Mouse (Mus musculus): ENCODE data around the gene Rsph1. TPM values are rescaled to one million over a fixed set of nuclear protein-coding genes. Genes with fewer than 3 reads are reported as not detected.
"Not testable (repeated sequence)": the region's sequence is repeated elsewhere in the genome, so short reads cannot be mapped to it uniquely, and the experiment has no call there.

Rsph1 gene
- polyA plus RNA-seq, 1 experiment from 2014 or later, result 1.3 TPM

DNA sequence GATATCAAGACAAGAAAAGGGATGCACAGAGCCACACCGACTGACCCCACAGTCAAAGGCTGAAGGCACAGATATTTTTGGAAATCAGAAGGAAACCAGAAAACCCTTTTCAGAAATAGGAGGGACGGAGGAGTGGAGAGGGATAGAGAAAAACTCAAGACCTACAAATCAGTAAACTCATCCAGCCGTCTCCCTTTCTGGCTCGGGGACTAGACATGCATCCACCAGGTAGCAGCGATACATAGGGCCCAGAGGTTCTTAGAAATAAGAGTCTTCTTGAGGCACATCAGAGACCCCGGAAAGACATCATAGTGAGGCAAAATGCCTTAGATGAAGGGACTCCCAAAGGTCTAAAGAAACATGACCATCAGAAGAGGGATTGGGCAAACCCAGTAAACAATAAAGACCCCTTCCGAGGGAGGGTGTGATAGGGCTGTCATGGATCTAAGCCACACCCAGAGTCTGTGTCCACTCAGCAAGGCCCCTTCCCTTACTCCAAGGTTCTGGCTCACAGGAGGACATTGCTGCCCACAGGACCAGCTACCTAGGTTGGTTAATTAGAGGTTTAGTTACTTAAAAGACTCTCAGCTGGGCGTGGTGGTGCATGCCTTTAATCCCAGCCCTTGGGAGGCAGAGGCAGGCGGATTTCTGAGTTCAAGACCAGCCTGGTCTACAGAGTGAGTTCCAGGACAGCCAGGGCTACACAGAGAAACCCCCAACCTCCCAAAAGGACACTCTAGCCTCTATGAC is 4.6 kb downstream of the Rsph1 start:
- Histone ChIP-seq H3K4me2 (ENCODE audit: low read length) (no peak overlapping the region), H3K4me1 (replicated peaks; ENCODE audit: insufficient read depth, low read length) (0 out of 2 replicates have a peak, but pooled peaks cover 5% of the 10 kb centered on the region), H3K27ac (no peak overlapping the region), H3K9me3 (replicated peaks; ENCODE audit: low read length) (no peaks in the 10 kb centered on the region), H3K4me3 (replicated peaks; ENCODE audit: low read depth, low read length) (no peak overlapping the region), H3K9ac (ENCODE audit: low read depth, low read length) (no peak overlapping the region), H3K36me3 (ENCODE audit: insufficient read depth, low read length) (no peaks in the 10 kb centered on the region), H3K27me3 (ENCODE audit: insufficient read depth, low read length) (no peaks in the 10 kb centered on the region)
- WGBS, result 90% methylated on average over 9 of the region's 9 CpGs
- DNase-seq (ENCODE audit: low spot score), result no peak
- ATAC-seq (replicated peaks; ENCODE audit: low FRiP score, low read depth), result no peak
- no peak for TF ChIP-seq CTCF (IDR thresholded peaks at IDR 0.05; ENCODE audit: low read depth)

DNA sequence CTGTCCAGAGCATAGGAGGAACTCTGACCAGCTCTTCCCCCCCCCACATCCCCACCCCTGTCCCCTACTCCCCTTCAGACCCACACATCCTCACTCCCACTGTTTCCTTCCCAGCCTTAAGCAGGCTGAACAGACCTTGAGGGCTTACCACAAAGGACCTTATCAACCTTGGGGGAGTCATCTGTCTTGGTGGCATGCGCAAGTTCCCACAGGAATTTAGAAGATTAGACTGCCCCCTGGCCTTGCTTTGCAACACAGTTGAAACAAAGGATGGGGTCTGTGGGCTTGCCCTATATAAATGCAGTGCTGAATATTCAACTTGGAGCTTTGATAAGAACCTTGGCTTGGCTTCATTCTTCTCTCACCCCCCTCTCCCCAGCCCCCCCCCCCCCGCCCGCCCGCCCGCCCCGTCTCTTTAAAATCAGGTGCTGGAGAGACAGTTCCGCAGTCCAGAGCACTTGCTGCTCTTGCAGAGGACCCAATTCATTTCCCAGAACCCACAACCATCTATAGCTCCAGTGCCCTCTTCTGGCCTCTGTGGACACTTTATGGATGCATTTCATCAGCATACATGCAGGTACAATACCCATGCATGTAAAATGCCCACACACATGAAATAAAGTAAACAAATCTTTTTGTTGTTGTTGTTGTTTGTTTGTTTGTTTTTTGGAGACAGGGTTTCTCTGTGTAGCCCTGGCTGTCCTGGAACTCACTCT is 5.9 kb downstream of the Rsph1 start:
- no peaks in the 10 kb centered on the region for H3K27me3 ChIP-seq (ENCODE audit: insufficient read depth, low read length)
- no peaks in the 10 kb centered on the region for H3K4me1 ChIP-seq (replicated peaks; ENCODE audit: insufficient read depth, low read length)
- ATAC-seq (replicated peaks; ENCODE audit: low FRiP score, low read depth), result no peak
- 62% methylated on average over 7 of the region's 7 CpGs for WGBS
- H3K36me3 ChIP-seq (ENCODE audit: insufficient read depth, low read length), result no peaks in the 10 kb centered on the region
- no peak overlapping the region for H3K4me2 ChIP-seq (ENCODE audit: low read length)
- no peaks in the 10 kb centered on the region for H3K9me3 ChIP-seq (replicated peaks; ENCODE audit: low read length)
- H3K9ac ChIP-seq (ENCODE audit: low read depth, low read length), result no peak overlapping the region
- no peak overlapping the region for H3K4me3 ChIP-seq (replicated peaks; ENCODE audit: low read depth, low read length)
- no peak for DNase-seq (ENCODE audit: low spot score)
- peak; percentile 41; the same call in 1 of the 2 replicates for TF ChIP-seq CTCF (IDR thresholded peaks at IDR 0.05; ENCODE audit: low read depth)
- no peak overlapping the region for H3K27ac ChIP-seq

DNA sequence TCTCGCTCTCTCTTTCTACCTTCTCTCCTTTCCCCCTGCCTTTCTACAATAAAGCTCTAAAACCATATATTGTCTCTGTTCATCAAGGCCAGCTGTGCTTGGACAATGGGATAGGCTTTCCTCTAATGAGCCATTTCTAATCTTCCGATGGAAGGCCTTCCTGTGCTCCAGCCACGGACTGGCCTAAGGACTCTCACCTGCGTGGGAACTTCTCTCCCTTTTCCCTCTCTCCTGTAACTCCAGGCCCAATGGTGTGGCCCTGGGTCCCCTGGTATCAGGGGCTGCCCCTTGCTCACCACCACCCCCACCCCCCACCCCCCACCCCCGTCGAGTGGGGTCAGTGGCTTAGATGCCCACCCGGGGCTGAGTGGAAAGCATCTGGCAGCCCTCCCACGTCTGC is 6.4 kb downstream of the Rsph1 start:
- H3K4me2 ChIP-seq (ENCODE audit: low read length); H3K4me3 ChIP-seq (replicated peaks; ENCODE audit: low read depth, low read length); H3K9me3 ChIP-seq (replicated peaks; ENCODE audit: low read length); ATAC-seq (replicated peaks; ENCODE audit: low FRiP score, low read depth); H3K36me3 ChIP-seq (ENCODE audit: insufficient read depth, low read length); DNase-seq (ENCODE audit: low spot score); H3K27me3 ChIP-seq (ENCODE audit: insufficient read depth, low read length); H3K27ac ChIP-seq; H3K9ac ChIP-seq (ENCODE audit: low read depth, low read length); H3K4me1 ChIP-seq (replicated peaks; ENCODE audit: insufficient read depth, low read length): not testable (repeated sequence)
- WGBS, result 70% methylated on average over 7 of the region's 8 CpGs

DNA sequence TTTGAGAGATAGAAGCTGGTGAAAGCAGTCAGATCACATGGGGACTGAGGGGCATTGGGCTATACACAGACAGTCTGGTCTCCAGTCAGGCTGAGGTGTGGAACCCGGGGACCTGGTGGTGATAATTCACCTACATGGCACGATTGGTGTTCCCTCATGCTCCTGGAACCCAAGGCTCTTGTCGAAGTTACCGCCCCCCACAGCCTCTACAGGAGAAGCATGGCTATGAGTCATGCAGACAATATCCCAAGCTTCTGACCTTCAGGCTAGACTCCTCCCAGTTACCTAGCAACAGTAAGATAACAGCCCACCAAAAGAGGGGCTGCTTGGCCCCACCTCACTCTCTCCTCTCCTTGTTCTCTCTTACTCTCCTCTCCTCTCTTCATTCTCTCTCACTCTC is 6.9 kb downstream of the Rsph1 start:
- whole genome bisulfite sequencing, result 93% methylated on average over 4 of the region's 4 CpGs
- Histone ChIP-seq H3K27me3 (ENCODE audit: insufficient read depth, low read length) (no peaks in the 10 kb centered on the region), H3K4me3 (replicated peaks; ENCODE audit: low read depth, low read length) (no peak overlapping the region), H3K4me2 (ENCODE audit: low read length) (no peak overlapping the region), H3K4me1 (replicated peaks; ENCODE audit: insufficient read depth, low read length) (no peaks in the 10 kb centered on the region), H3K9ac (ENCODE audit: low read depth, low read length) (no peak overlapping the region), H3K9me3 (replicated peaks; ENCODE audit: low read length) (no peaks in the 10 kb centered on the region), H3K27ac (no peak overlapping the region), H3K36me3 (ENCODE audit: insufficient read depth, low read length) (no peaks in the 10 kb centered on the region)
- no peak for ATAC-seq (replicated peaks; ENCODE audit: low FRiP score, low read depth)
- TF ChIP-seq CTCF (IDR thresholded peaks at IDR 0.05; ENCODE audit: low read depth), result no peak
- DNase-seq (ENCODE audit: low spot score), result no peak

DNA sequence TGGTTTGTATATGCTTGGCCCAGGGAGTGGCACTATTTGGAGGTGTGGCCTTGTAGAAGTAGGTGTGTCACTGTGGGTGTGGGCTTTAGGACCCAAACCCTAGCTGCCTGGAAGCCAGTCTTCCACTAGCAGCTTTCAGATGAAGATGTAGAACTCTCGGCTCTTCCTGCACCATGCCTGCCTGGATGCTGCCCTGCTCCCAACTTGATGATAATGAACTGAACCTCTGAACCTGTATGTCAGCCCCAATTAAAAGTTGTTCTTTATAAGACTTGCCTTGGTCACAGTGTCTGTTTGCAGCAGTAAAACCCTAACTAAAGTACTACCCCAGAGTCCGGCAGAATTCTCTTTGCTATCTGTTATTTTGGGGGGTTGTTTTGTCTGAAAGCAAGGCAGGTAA is 7.4 kb downstream of the Rsph1 start:
- Histone ChIP-seq H3K4me2 (ENCODE audit: low read length) (no peak overlapping the region), H3K9me3 (replicated peaks; ENCODE audit: low read length) (no peaks in the 10 kb centered on the region), H3K9ac (ENCODE audit: low read depth, low read length) (no peak overlapping the region), H3K4me3 (replicated peaks; ENCODE audit: low read depth, low read length) (no peak overlapping the region), H3K36me3 (ENCODE audit: insufficient read depth, low read length) (no peaks in the 10 kb centered on the region), H3K27me3 (ENCODE audit: insufficient read depth, low read length) (no peaks in the 10 kb centered on the region), H3K27ac (no peak overlapping the region), H3K4me1 (replicated peaks; ENCODE audit: insufficient read depth, low read length) (no peaks in the 10 kb centered on the region)
- 88% methylated on average over 2 of the region's 2 CpGs for WGBS
- TF ChIP-seq CTCF (IDR thresholded peaks at IDR 0.05; ENCODE audit: low read depth), result no peak
- no peak for ATAC-seq (replicated peaks; ENCODE audit: low FRiP score, low read depth)
- no peak for DNase-seq (ENCODE audit: low spot score)

DNA sequence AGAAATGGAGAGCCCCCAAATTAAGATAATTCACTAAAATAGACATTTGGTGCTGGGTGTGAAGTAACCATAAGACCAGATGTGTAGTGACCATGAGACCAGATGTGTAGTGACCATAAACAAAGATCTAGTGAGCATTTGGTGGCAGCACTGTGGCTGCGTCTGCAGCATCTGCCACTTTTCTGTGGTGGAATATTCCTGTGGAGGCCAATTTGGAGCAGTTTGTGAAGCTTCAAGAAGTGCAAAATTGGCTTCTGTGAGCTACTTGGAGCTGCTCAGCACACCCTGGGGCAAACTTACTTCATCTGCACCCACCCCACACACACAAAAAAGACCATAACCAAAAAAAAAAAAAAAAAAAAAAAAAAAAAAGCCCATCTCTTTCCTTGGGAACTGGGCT is 9.2 kb downstream of the Rsph1 start:
- Histone ChIP-seq H3K9ac (ENCODE audit: low read depth, low read length) (no peak overlapping the region), H3K4me1 (replicated peaks; ENCODE audit: insufficient read depth, low read length) (no peaks in the 10 kb centered on the region), H3K36me3 (ENCODE audit: insufficient read depth, low read length) (no peaks in the 10 kb centered on the region), H3K9me3 (replicated peaks; ENCODE audit: low read length) (no peaks in the 10 kb centered on the region), H3K4me3 (replicated peaks; ENCODE audit: low read depth, low read length) (no peak overlapping the region), H3K4me2 (ENCODE audit: low read length) (no peak overlapping the region), H3K27ac (no peak overlapping the region), H3K27me3 (ENCODE audit: insufficient read depth, low read length) (no peaks in the 10 kb centered on the region)
- TF ChIP-seq CTCF (IDR thresholded peaks at IDR 0.05; ENCODE audit: low read depth), result no peak
- DNase-seq (ENCODE audit: low spot score) (no peak), ATAC-seq (replicated peaks; ENCODE audit: low FRiP score, low read depth) (no peak)
- WGBS, result 73% methylated on average over 1 of the region's 1 CpGs

Data from kidney, postnatal 0 days (tissue).